Mouse (Mus musculus) gastrocnemius, postnatal 10 days (tissue): Measurements from ENCODE around the gene Fanca. TPM values are rescaled to one million over a fixed set of nuclear protein-coding genes. Genes with fewer than 3 reads are reported as not detected.
A peak's percentile ranks its signal among the peaks of the same experiment; 100 is the strongest.

Experiments used
- DNase-seq: peaks from one replicate; pipeline ENCODE4 v3.0.0; 2021; ENCODE audit warnings: mixed read lengths
- long read RNA-seq, 2 experiments: library from polyadenylated mRNA; stranded (forward); transcript quantifications; one replicate each; pipeline ENCODE4 v2.0.0; 2021
- total RNA-seq, 2 experiments: library from RNA; stranded (reverse); gene quantifications; 2 replicates each; pipeline ENCODE4 v1.2.3; 2021

Gene Fanca
- total RNA-seq: 1 to 10 TPM; 4.6 to 6.2 TPM
- long read RNA-seq, experiment 1, full-length matches to known transcripts: 1 of 2 reads
- long read RNA-seq, experiment 1, partial matches to known transcripts: 0 of 2 reads
- long read RNA-seq, experiment 1, other reads (novel, unspliced or antisense): 1 of 2 reads
- long read RNA-seq, experiment 2, full-length matches to known transcripts: 2 of 3 reads
- long read RNA-seq, experiment 2, partial matches to known transcripts: 0 of 3 reads
- long read RNA-seq, experiment 2, other reads (novel, unspliced or antisense): 1 of 3 reads

DNA sequence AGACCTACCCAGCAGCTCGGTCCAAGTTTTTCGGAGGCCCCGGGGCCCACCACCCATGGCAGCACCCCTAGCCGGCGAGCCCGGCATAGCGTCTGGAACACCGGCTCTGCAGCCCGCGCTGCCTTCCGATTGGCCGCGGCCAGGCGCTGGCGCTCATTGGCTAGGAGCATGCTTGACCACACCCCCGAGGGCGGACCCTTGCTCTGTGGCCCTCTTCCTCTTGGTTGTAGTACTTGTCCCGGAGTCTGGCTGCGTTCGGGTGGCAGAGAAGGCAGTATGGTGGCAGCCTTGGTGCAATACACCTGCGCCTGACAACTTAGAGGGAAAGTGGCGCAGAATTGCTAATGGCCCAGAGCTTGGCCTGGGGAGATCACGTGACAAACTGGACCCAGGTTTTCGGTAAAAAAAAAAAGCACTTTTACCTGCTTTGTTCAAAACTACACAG lies at the start of gene Fanca:
Fanca (minus strand) TSS at position 110 of the 445 bp plus-strand sequence.
- DNase-seq: peak; percentile 90

DNA sequence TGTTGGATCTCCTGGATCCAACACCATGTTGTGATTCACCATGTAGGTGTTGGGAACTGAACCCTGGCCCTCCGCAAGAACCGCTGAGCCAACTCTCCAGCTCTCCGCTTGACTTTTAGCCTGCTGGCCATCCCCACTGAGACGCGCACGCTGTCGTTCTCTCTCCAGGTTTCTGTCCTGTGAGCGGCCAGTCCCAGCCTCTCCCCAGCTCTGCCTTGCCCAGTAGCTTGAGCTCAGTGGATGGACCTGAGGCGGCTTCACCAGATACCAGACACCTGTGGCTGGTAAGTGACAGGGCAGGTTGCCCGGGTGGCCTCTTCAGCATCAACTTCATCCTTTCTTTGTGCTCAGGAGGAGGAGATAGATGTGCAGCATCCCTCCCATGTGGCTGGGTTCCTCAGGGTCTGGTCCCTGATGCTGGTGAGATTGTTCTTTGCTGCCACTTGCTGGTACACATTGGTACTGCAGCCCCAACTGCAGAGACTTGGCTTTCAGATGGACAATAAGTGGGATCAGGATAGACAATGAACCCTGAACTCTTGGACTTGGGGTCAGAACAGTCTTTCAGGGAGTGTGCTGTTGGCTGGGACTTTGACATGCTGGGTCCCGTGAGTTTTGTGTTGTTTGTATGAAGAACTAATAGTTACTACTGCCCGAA lies 42.8 kb upstream of the Fanca start:
- peak; percentile 77 for DNase-seq

DNA sequence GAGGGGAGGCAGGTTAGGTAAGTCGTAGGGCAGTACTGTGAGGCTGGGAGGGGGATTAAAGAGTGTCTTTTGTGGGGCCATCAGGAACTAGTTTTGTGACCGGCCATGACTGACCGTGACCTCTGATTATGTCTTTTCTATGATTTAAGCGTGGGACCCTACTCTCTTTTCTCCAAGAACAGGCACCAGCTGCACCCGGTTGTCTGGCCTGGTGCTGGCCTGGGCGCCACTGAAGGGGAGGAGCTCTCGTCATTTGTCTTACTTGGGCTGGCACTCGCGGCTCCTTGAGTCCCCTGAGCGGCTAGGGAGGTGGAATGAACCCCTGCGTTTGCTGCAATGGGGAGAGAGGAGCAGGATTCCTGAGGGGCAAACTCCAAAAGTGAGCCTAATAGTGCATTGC lies 34.8 kb upstream of the Fanca start:
- no peak for DNase-seq

DNA sequence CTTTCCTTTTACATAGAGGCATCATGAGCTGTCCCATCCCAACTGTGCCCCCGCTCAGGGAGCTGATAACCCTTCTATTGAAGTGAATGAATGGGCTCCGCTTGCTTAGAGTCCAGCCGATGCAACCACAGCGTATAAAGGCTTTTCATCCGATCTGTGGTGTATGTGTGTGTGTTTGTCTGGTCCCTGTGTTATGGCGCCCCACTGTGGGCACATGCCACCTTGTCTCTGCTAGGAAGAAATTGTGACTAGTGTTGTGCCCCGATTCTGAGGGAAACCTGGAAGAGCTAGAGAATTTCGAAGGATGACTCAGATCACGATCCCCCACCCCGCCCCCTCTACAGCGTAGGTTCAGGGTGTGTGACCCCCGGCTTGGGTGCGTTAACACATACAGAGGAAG lies 34.4 kb upstream of the Fanca start:
- DNase-seq: no peak

DNA sequence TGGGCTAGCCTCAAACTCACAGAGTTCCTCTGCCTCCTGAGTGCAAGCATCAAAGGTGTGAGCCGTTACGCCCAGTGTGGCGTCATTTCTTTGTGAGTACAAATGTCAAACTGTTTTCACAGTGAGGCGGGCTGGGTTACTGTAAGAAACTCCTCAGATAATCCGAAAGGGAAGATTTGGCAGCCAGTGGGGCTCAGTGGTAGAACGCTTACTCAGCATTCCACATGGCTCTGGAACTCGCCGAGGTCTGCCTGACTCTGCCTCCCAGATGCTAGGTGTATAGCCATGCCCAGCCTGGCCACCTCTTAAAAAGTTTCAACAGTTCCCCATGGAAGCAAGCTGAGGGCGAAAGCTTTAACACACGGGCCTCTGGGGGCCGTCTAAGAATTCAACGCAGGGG lies 33.7 kb upstream of the Fanca start:
- DNase-seq: no peak

DNA sequence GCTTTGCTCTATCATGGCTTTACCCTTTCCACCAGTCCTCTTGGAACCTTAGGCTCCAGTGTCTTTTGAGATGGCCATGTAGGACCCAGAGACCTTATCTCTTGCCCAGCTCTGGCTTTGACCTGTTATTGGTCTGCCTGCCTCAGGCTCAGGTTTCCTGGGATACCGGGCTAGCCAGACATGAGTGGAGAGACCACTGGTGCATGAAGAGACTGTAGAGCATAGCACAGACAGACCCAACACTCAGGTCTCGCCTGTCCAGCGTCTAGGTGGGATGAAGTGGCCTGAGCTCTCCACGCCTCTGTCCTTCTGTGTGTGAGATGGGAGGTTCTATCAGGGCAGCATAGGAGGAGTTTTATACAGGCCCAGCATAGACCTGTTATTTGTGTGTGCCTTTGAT lies 30.7 kb upstream of the Fanca start:
- no peak for DNase-seq

DNA sequence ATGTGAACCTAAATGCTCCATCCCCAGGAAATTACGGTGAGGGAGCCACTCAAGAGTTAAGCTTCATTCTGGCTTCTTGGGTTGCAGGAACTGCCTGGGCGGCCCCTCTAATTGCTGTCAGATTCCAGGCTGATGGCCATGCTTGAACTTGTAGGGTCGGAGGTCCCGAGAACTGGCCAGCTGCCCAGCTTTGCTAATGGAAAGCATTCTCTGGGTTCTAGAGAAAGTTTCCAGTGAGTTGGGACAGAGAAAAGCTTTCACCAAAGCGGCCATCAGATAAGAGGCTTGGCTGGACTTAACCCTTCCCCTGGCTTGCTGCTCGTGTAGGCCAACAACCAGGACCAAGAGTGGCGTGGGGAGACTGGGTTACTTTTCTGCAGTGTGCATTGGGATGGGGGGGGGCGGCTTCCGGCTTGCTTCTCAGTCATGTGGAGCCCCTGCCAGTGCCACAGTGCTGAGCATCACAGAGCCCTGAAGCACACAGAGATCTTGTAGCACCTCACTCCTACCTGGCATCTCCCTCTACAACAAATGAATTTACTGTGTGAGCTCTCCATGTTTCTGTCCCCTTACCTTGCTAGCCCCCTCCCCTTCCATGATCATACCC lies 30.0 kb upstream of the Fanca start:
- peak; percentile 60 for DNase-seq

DNA sequence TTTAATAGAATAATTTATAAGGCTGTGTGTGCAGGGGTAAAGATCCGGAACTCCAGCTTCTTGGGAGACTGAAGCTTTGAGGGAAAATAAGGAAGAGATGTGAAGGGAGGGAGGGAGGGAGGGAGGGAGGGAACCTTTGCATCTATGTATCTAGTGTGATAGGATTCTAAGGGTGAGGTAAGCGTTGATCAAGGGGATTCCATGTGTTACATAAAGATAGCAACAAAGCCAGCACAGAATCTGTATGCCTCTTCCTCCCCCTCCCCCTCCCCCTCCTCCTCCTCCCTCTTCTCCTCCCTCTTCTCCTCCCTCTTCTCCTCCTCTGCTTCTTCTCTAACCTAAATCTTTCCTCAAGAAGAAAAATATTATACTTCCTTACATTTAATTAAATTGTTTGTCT lies 28.9 kb upstream of the Fanca start:
- DNase-seq: no peak

DNA sequence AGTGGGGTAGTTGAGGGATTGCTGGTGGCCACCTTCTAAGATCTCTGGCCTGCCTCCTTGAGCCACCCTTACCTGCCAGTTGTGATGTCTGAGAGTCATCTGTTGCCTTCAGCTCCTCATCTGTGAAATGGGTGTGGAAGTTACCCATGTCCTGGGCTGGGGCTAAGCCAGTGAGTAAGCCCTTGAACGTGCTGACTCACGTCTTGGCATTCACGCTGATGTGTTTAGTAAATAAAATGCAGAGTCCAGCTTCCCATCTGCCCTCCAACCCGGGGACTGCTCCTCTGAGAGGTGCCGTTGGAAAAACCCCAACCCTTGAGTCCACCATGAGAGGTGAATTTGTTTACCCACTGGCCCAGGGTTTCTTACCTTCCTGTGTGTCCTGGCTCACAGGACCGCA lies 27.5 kb upstream of the Fanca start:
- DNase-seq: no peak

DNA sequence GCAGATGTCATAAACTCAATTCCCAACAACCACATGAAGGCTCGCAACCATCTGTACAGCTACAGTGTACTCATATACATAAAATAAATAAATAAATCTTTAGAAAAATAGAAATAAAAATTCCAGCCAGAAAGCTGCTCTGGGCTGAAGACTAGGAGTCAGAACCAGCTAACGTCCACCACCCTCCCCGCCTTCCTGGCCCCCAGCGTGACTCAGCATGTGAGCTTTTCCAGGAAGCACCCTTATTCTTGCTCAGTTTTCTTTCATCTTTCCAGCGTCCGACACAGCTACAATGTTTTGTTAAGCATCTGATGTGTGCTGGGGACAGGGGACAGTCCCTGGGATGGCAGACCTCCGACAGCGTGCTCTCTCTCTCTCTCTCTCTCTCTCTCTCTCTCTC lies 26.8 kb upstream of the Fanca start:
- DNase-seq: no peak

DNA sequence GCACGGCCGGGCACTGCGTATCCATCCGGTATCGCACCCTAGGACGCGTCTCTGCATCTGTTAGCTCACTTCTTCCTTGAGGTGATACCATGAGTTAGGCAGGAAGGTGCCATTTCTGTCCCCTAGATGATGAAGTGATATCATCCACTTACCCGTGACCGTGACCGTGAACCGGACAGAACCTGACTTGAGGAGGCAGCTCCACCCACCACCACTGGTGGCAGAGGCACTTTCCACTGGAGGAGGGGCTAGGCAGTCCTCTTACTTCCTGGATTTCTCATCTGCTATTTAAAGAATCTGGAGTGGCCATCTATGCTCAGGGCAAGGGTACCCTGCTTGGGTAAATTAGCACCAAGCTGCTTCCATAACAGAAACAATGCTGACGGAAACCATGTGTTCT lies 25.0 kb upstream of the Fanca start:
- no peak for DNase-seq

DNA sequence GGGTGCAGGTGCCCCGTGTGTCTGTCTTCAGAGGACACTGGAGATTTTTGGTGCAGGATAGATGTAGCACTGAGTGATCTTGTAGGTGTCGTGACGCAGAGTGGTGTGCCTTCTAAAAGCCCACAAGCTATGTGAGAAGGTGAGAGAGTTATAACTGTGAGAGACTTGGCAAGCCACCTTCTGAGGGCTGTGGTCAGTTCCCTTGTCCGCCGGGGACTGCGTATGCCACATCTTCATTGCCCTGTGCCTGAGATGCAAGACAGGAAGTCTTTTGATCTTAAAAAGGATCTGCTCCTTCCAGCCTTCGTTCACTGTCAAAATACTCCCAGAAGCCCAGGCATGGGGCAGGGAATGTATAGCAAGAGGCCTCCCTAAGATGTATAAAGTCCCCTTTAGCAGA lies 24.5 kb upstream of the Fanca start:
- DNase-seq: no peak

DNA sequence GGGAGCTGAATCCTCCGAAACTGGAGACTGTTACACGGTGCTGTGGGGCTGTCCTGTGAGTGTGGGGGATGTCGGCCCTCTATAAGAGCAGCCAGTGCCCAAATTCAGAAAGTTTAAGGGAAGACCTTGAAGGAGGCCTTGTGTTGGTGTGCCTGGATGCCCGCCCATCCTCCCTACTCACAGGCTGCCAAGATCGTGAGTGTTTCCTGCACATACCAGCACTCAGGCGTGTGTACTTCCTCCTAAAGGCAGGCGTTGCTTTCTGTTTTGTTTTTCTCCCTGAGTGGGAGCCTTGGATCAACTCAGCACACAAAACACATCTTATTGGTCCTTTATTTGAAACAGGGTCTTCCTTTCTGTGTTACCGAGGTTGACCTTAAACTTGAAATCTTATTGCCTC lies 23.9 kb upstream of the Fanca start:
- no peak for DNase-seq

DNA sequence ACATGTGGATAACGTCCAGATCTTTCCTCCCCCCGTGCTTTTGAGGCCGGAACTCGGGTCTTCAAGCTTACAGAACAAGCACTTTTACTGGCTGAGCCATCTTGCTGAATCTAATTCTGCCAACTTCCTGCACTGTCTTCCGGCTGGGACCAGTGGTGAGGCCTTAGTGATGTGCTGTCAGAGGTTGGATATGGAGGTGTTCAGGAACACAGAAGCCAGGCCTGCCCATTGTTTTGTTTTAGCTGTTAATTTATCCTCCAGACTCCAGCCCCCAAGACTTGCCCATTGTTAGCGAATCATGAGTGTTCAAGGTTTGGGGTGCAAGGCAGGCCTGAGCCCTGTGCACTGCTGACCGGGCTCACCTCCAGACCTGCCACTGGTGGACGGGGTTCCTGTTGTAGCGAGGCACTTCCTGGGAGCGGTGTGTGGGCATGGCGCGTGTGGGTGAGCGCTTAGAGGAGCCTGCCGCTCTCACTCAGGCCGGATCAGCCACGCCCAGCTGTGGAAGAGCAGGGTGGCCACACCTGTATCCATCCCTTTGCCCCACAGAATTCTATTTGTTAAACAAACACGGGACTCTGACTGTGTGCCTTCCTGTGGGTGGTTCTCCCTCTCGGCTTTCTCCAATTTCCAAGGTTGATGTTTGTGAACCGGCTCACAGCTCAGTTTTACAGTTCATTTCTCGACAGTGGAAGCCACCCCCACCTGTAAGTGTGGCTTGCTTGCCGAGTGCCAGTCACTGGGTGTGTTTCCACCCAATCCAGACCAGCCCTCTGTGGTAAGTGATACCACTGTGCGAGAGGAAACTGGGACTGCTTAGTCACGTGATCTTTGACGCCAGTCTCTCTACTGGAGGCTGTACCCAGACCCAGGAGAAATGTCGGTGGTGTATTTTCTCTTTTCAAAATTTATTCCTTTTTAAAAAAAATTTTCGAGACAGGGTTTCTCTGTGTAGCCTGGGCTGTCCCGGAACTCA lies 23.0 kb upstream of the Fanca start:
- DNase-seq: no peak

DNA sequence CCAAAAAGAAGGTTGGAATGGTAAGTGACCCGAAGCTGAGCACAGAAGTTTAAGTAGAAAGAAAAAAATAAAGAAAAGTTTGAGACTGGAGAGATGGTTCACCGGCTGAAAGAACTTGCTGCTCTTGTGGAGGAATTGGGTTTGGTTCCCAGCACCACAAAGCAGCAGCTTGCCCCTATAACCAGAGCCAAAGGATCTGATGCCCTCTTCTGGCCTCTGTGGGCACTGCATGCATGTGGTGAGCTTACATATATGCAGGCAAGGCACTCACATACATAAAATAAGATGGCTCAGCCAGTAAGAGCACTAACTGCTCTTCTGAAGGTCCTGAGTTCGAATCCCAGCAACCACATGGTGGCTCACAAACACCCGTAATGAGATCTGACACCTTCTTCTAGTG lies 21.7 kb upstream of the Fanca start:
- no peak for DNase-seq

DNA sequence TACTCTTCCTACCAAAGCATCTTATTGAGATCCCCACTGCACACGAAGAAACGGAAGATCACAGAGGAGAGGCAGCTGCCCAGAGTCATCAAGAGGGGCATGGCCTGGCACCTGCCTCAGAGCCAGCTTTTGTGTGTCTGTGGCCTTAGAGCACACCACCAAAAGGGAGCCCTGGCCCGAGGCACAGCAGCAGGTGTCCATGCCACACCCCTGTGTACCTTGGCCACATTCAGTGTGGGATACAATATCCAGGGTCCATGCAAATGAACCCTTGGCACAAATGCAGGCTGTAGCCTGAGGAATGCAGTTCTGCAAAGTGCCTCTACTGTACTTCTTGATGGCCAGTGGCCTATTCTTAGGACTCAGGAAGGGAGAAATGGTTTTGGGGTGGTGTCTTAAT lies 19.1 kb upstream of the Fanca start:
- no peak for DNase-seq

DNA sequence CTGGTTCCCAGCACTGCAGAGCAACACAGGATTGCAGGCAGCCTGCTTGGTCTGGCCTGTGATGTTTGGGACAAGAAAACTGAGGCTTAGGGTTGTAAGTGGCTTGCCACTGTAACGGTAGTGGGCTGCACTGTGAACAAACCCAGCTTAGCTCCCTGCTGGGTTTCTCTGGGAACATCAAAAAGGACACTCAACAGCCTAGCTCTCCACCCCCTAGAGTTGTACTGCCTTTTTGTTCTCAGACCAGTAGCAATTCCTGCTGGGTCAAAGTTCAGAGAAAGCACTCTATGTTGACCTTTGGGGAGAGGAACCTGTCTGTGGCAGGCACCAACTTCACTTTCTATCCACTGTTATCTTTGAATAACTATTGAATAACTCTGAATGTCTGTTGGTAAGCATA lies 16.1 kb upstream of the Fanca start:
- DNase-seq: no peak

DNA sequence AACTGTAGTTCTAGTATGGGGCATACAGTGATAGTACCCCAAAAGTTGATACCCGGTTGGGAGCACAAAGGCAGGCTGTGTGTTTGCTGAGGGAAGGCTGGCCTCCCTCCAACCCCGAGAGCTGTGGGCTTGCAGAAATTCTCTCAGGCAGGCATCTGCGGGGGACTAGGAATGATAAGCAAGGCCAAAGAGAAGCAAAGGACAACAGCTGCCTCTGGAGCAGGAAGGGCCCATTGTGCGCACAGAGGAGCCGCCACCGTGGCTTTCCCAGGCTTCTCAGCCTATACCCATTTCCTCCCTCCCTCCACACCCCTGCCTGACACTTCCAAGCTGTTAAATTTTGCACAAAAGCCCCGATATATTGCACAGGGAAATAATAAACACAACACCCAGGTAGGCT lies 15.5 kb upstream of the Fanca start:
- DNase-seq: no peak

DNA sequence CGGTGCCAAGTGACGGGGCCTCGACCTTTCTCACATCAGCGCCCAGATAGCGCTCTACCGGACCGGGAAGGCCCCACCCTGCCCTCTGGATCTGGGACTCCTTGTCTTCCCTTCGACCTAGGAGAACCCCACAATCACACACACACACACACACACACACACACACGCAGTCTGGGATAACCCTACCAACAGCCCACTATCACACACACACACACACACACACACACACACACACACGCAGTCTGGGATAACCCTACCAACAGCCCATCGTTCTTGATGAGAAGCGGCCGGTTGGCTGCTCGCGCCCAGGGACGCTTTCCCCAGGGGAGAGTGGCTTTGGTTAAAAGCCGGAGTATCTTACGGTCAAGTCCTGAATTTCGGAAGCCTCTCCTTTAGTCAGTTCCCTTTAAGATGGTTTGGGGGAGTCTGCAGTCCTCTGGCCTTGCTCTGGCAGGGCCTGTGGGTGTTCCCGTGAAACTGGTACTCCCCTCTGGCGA lies 14.8 kb upstream of the Fanca start:
- no peak for DNase-seq

DNA sequence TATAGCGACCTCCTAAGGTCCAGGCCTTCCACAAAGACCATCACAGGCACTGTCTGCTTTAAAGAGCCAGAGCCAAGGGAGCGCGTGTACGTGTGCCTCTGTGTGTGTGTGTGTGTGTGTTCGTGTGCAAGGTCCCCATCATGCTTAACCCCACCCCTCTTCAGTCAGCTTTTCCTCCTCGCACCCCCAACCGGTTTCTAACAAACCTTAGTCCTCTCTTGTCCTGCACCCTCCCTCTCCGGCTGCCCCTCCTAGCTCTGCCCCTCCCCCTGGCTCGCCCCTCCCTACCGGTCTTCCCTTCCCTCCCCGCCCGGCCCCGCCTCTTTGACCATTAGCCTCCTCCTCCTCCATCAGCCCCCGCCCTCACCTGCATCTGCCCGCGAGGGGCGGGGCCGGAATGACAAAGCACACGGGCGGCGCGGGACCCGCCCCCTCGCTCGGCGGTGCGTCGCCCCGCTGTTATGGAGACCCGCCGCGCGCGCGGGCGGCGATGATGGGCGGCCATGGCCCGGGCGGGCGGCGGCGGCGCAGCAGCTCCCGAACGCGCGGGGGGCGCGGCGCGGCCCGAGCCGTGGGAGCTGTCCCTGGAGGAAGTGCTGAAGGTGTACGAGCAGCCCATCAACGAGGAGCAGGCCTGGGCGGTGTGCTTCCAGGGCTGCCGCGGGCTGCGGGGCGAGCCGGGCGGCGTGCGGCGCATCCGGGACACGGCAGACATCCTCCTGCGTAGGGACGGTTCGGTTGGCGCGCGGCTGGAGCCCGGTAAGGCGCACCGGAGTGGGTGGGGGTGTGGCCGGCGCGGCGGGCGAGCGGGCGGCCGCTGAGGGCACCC lies 14.1 kb upstream of the Fanca start, which contains the start of gene Spire2:
Spire2 (plus strand) TSS at position 452 of the 829 bp plus-strand sequence.
- DNase-seq: peak; percentile 75

DNA sequence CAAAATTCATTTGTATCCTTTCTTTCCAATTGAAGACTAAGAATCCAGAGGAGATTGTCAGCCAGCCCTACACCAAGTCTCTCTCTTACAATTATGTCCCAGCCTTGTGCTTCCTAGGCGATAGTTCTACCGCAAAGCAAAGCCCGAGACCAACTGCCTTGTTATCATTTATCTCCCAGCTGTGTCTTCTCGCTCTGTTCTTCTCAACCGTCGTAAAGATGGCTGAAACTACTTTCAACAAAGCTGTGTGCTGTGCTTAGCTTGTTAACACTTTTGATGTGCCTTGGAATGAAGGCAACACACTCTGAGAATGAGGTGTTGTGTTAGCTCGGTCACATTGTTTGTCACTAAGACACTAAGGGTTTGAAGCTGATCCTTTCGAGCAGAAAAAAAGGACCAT lies 13.4 kb upstream of the Fanca start:
- no peak for DNase-seq
